Mouse (Mus musculus) neural tube, embryonic 15.5 days (tissue): ENCODE results near the gene Tfcp2. TPM values are rescaled to one million over a fixed set of nuclear protein-coding genes. Genes with fewer than 3 reads are reported as not detected.

Experiments
- ATAC-seq: fragments of 200-750 bp; cut with Nextera tagmentation; 2 replicates; pipeline ENCODE4 v1.8.0; 2017; ENCODE audit warnings: mild to moderate bottlenecking, moderate TSS enrichment, moderate library complexity; ENCODE audit not compliant: low FRiP score
- H3K27ac ChIP-seq: fragments of 300-500 bp; sonication (generic); replicated peaks from 2 replicates; pipeline ENCODE4 v1.5.1; 2015; ENCODE audit warnings: mild to moderate bottlenecking, inconsistent platforms
- H3K27me3 ChIP-seq: fragments of 300-500 bp; sonication (generic); replicated peaks from 2 replicates; pipeline ENCODE4 v1.6.1; 2015; ENCODE audit warnings: inconsistent platforms
- H3K36me3 ChIP-seq: fragments of 300-500 bp; sonication (generic); 2 replicates; pipeline ENCODE4 v1.6.1; 2015; ENCODE audit warnings: inconsistent platforms
- H3K4me1 ChIP-seq: fragments of 300-500 bp; sonication (generic); 2 replicates; pipeline ENCODE4 v1.6.1; 2015; ENCODE audit warnings: inconsistent platforms
- H3K4me2 ChIP-seq: fragments of 300-500 bp; sonication (generic); 2 replicates; pipeline ENCODE4 v1.6.1; 2015; ENCODE audit warnings: inconsistent platforms, mild to moderate bottlenecking, moderate library complexity
- H3K4me3 ChIP-seq: fragments of 300-500 bp; sonication (generic); replicated peaks from 2 replicates; pipeline ENCODE4 v1.5.1; 2015; ENCODE audit warnings: mild to moderate bottlenecking, inconsistent platforms
- H3K9ac ChIP-seq: fragments of 300-500 bp; sonication (generic); replicated peaks from 2 replicates; pipeline ENCODE4 v1.6.1; 2015; ENCODE audit warnings: mild to moderate bottlenecking, inconsistent platforms
- H3K9me3 ChIP-seq: fragments of 300-500 bp; sonication (generic); replicated peaks from 2 replicates; pipeline ENCODE4 v1.6.1; 2016; ENCODE audit warnings: inconsistent platforms
- WGBS: fragments of 180-500 bp; shearing (Covaris S2); methylation state at CpG from one replicate; pipeline ENCODE4 v1.1.7; 2015; ENCODE audit warnings: mixed read lengths; 5-methylcytosine and 5-hydroxymethylcytosine counted together
- polyA plus RNA-seq: library from polyadenylated mRNA; unstranded; fragments of >200 nt; fragmentation: Nextera tagmentation; extraction: Ambion mirVana; gene quantifications from 2 replicates; pipeline ENCODE4 v1.2.1, GENCODE M21; 2015

The Tfcp2 gene
- polyA plus RNA-seq, 1 experiment from 2014 or later: 34.8 TPM

- no peak overlapping the region for H3K4me2 ChIP-seq
- H3K27ac ChIP-seq: no peak overlapping the region
- no peaks in the 10 kb centered on the region for H3K27me3 ChIP-seq
- no peak overlapping the region for H3K4me3 ChIP-seq
- 92% methylated on average over 16 of the region's 16 CpGs for WGBS
- H3K9ac ChIP-seq: no peak overlapping the region
- no peaks in the 10 kb centered on the region for H3K9me3 ChIP-seq
- peaks cover 61% of the 10 kb centered on the region for H3K36me3 ChIP-seq
- no peak for ATAC-seq
- H3K4me1 ChIP-seq: no peaks in the 10 kb centered on the region
Observed at GRCm38 (mm10) chr15:100585931-100586330, 34.1 kb upstream of the Tfcp2 start.

GRCm38 (mm10) chr15:100580108-100580507, 28.3 kb upstream of the Tfcp2 start:
- H3K4me3 ChIP-seq: no peak overlapping the region
- H3K9ac ChIP-seq: no peak overlapping the region
- H3K4me1 ChIP-seq: no peaks in the 10 kb centered on the region
- no peaks in the 10 kb centered on the region for H3K9me3 ChIP-seq
- no peak for ATAC-seq
- no peak overlapping the region for H3K27ac ChIP-seq
- peaks cover 61% of the 10 kb centered on the region for H3K36me3 ChIP-seq
- no peaks in the 10 kb centered on the region for H3K27me3 ChIP-seq
- H3K4me2 ChIP-seq: no peak overlapping the region
- WGBS: 92% methylated on average over 10 of the region's 10 CpGs

DNA sequence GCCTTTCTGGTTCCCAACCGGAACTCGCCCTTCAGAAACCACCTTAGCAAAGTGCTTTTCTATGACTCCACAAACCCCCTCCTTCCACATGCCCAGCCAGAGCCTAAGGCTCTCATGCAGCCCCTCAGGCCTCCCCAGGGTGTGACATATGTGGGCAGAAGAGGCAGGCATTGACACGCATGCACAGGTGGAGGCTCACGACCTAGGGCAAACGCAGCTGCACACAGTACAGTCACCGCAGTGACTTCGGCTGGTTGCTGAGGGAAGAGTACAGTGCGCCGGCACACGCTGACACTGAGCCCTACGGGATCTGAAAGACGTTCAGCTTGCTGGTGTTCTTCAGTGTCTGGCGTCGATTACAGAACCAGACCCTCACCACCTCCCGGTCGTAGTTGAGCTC, 26.2 kb upstream of the Tfcp2 start:
- no peak overlapping the region for H3K4me2 ChIP-seq
- peaks cover 8% of the 10 kb centered on the region; the same call in 1 of the 2 replicates for H3K4me1 ChIP-seq
- no peaks in the 10 kb centered on the region for H3K27me3 ChIP-seq
- 90% methylated on average over 16 of the region's 16 CpGs for whole genome bisulfite sequencing
- H3K36me3 ChIP-seq: peaks cover 50% of the 10 kb centered on the region
- H3K27ac ChIP-seq: no peak overlapping the region
- no peak overlapping the region for H3K4me3 ChIP-seq
- ATAC-seq: no peak
- no peaks in the 10 kb centered on the region for H3K9me3 ChIP-seq
- no peak overlapping the region for H3K9ac ChIP-seq

- H3K4me3 ChIP-seq: no peak overlapping the region
- no peak overlapping the region for H3K4me2 ChIP-seq
- H3K9ac ChIP-seq: no peak overlapping the region
- 90% methylated on average over 6 of the region's 6 CpGs for WGBS
- no peaks in the 10 kb centered on the region for H3K27me3 ChIP-seq
- peaks cover 8% of the 10 kb centered on the region; the same call in 1 of the 2 replicates for H3K4me1 ChIP-seq
- ATAC-seq: no peak
- peaks cover 44% of the 10 kb centered on the region for H3K36me3 ChIP-seq
- H3K27ac ChIP-seq: no peak overlapping the region
- no peaks in the 10 kb centered on the region for H3K9me3 ChIP-seq
Observed at GRCm38 (mm10) chr15:100576810-100577209, 25.0 kb upstream of the Tfcp2 start.

- WGBS: 88% methylated on average over 6 of the region's 6 CpGs
- Histone ChIP-seq H3K27ac (no peak overlapping the region), H3K4me3 (no peak overlapping the region), H3K9me3 (no peaks in the 10 kb centered on the region), H3K9ac (no peak overlapping the region), H3K36me3 (peaks cover 44% of the 10 kb centered on the region), H3K4me2 (no peak overlapping the region), H3K4me1 (peaks cover 8% of the 10 kb centered on the region; the same call in 1 of the 2 replicates), H3K27me3 (no peaks in the 10 kb centered on the region)
- no peak for ATAC-seq
Observed at GRCm38 (mm10) chr15:100576392-100576791, 24.6 kb upstream of the Tfcp2 start.

GRCm38 (mm10) chr15:100575366-100575765, 23.6 kb upstream of the Tfcp2 start:
- Histone ChIP-seq H3K27ac (no peak overlapping the region), H3K4me3 (no peak overlapping the region), H3K4me2 (no peak overlapping the region), H3K9me3 (no peaks in the 10 kb centered on the region), H3K27me3 (no peaks in the 10 kb centered on the region), H3K9ac (no peak overlapping the region), H3K36me3 (peaks cover 35% of the 10 kb centered on the region), H3K4me1 (peaks cover 8% of the 10 kb centered on the region; the same call in 1 of the 2 replicates)
- no peak for ATAC-seq
- WGBS: 89% methylated on average over 12 of the region's 12 CpGs

- Histone ChIP-seq H3K27ac (0 out of 2 replicates have a peak overlapping the region, but pooled peaks have one; percentile 1), H3K4me3 (no peak overlapping the region), H3K9ac (no peak overlapping the region), H3K4me1 (peaks cover 8% of the 10 kb centered on the region; the same call in 1 of the 2 replicates), H3K27me3 (no peaks in the 10 kb centered on the region), H3K9me3 (no peaks in the 10 kb centered on the region), H3K4me2 (no peak overlapping the region), H3K36me3 (peaks cover 30% of the 10 kb centered on the region)
- no peak for ATAC-seq
- WGBS: 77% methylated on average over 2 of the region's 2 CpGs
Observed at GRCm38 (mm10) chr15:100574378-100574777, 22.6 kb upstream of the Tfcp2 start.

- Histone ChIP-seq H3K4me1 (peaks cover 8% of the 10 kb centered on the region; the same call in 1 of the 2 replicates), H3K9me3 (no peaks in the 10 kb centered on the region), H3K36me3 (peaks cover 27% of the 10 kb centered on the region), H3K27me3 (no peaks in the 10 kb centered on the region), H3K9ac (no peak overlapping the region), H3K4me3 (no peak overlapping the region), H3K4me2 (no peak overlapping the region), H3K27ac (0 out of 2 replicates have a peak overlapping the region, but pooled peaks have one; percentile 1)
- ATAC-seq: no peak
- 61% methylated on average over 6 of the region's 6 CpGs for WGBS
Observed at GRCm38 (mm10) chr15:100573946-100574345, 22.1 kb upstream of the Tfcp2 start.

- Histone ChIP-seq H3K4me2 (no peak overlapping the region), H3K4me1 (peaks cover 8% of the 10 kb centered on the region; the same call in 1 of the 2 replicates), H3K36me3 (no peaks in the 10 kb centered on the region), H3K9me3 (no peaks in the 10 kb centered on the region), H3K9ac (no peak overlapping the region), H3K27ac (no peak overlapping the region), H3K4me3 (no peak overlapping the region), H3K27me3 (no peaks in the 10 kb centered on the region)
- 73% methylated on average over 3 of the region's 3 CpGs for WGBS
- no peak for ATAC-seq
Observed at GRCm38 (mm10) chr15:100569239-100569638, 17.4 kb upstream of the Tfcp2 start.

- no peaks in the 10 kb centered on the region for H3K9me3 ChIP-seq
- H3K4me2 ChIP-seq: no peak overlapping the region
- no peak overlapping the region for H3K9ac ChIP-seq
- ATAC-seq: no peak
- 67% methylated on average over 2 of the region's 2 CpGs for WGBS
- no peak overlapping the region for H3K4me3 ChIP-seq
- no peaks in the 10 kb centered on the region for H3K36me3 ChIP-seq
- H3K27ac ChIP-seq: no peak overlapping the region
- H3K4me1 ChIP-seq: no peaks in the 10 kb centered on the region
- H3K27me3 ChIP-seq: no peaks in the 10 kb centered on the region
Observed at GRCm38 (mm10) chr15:100566531-100566930, 14.7 kb upstream of the Tfcp2 start.

- Histone ChIP-seq H3K36me3 (no peaks in the 10 kb centered on the region), H3K4me2 (no peak overlapping the region), H3K4me1 (no peaks in the 10 kb centered on the region), H3K9ac (no peak overlapping the region), H3K4me3 (no peak overlapping the region), H3K27me3 (no peaks in the 10 kb centered on the region), H3K27ac (no peak overlapping the region), H3K9me3 (no peaks in the 10 kb centered on the region)
- ATAC-seq: no peak
- 85% methylated on average over 5 of the region's 5 CpGs for WGBS
Observed at GRCm38 (mm10) chr15:100557705-100558433, 6.1 kb upstream of the Tfcp2 start.

DNA sequence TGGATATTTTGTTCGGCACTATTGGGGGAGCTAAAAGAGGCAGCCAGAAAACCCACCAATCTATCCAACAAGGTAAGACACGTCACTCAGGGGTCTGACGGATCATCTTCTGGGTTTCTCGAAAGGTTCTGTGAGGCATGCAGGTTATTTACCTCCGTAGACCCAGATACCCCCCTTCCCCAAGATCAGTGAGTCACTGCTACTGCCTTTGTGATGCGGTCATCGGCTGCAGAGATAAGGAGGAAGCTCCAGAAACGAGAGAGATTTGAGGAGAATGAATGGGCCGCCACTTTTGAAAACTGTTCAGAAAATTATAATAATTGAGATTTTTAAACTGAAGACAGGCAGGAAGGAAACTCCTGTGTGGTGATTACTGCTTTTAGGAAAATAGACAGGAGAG, 4.6 kb upstream of the Tfcp2 start:
- WGBS: 92% methylated on average over 9 of the region's 9 CpGs
- H3K27ac ChIP-seq: no peak overlapping the region
- ATAC-seq: no peak
- H3K36me3 ChIP-seq: no peaks in the 10 kb centered on the region
- H3K9ac ChIP-seq: no peak overlapping the region
- no peak overlapping the region for H3K4me2 ChIP-seq
- no peak overlapping the region for H3K4me3 ChIP-seq
- H3K4me1 ChIP-seq: peaks cover 6% of the 10 kb centered on the region; the same call in 1 of the 2 replicates
- no peaks in the 10 kb centered on the region for H3K9me3 ChIP-seq
- H3K27me3 ChIP-seq: no peaks in the 10 kb centered on the region
